Mouse (Mus musculus): ENCODE results near the gene Asah2. TPM values are rescaled to one million over a fixed set of nuclear protein-coding genes. Genes with fewer than 3 reads are reported as not detected.

Gene Asah2
- total and polyA plus RNA-seq, 3 experiments, result 0.38 to 0.73 (median 0.63) TPM

GRCm38 (mm10) chr19:32106750-32107149 is 1.3 kb downstream of the Asah2 start:
- dilution Hi-C loops (cut with MboI; ENCODE audit: extremely low pct_ligation_motif_present, extremely low pct_unique_long_range_greater_than_20kb, low sequenced_read_pairs), result no loop called here

DNA sequence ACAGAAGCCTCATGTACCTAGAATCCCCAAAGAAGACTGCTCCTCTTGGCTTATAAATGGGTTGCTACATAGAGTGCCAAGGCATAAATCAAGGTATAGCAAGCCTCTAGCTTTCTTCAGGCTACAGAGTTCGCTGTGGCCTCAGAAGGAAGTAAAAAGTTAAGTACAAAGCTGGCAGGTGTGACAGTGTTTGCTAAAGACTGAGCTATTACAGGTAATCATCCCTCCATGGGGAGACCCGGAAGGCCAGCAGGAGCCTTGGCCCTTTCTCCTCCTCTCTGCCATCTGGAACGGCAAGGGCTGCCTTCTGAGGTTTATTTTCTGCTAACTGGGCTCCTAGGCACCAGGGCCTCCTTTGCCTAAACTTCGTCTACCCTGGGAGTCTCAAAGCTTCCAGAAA is 3.8 kb downstream of the Asah2 start:
- TF ChIP-seq KAT2A (IDR thresholded peaks at IDR 0.05; ENCODE audit: insufficient replicate concordance, low read length) (no peak), TCF12 (IDR thresholded peaks at IDR 0.05; ENCODE audit: low read depth, low read length) (no peak), MAFK (IDR thresholded peaks at IDR 0.05; ENCODE audit: insufficient replicate concordance, low read length) (no peak), MYC (IDR thresholded peaks at IDR 0.05; ENCODE audit: low read depth, low read length) (no peak), CHD1 (IDR thresholded peaks at IDR 0.05; ENCODE audit: low read depth, low read length) (no peak), NRF1 (IDR thresholded peaks at IDR 0.05; ENCODE audit: low read depth, low read length) (no peak), BHLHE40 (IDR thresholded peaks at IDR 0.05; ENCODE audit: low read depth, low read length) (no peak), RCOR1 (conservative IDR thresholded peaks at IDR 0.05; ENCODE audit: low read depth, low read length) (no peak), POLR2AphosphoS2 (IDR thresholded peaks at IDR 0.05; ENCODE audit: low read depth, low read length) (no peak), E2F4 (IDR thresholded peaks at IDR 0.05; ENCODE audit: insufficient replicate concordance, low read depth, low read length) (no peak), MEF2A (IDR thresholded peaks at IDR 0.05; ENCODE audit: borderline replicate concordance, low read depth, low read length) (no peak), CHD2 (IDR thresholded peaks at IDR 0.05; ENCODE audit: low read length) (no peak), RAD21 (IDR thresholded peaks at IDR 0.05; ENCODE audit: low read depth, low read length) (no peak), ZNF384 (IDR thresholded peaks at IDR 0.05; ENCODE audit: low read depth, low read length) (no peak), SIN3A (IDR thresholded peaks at IDR 0.05; ENCODE audit: low read length) (no peak), POLR2A (IDR thresholded peaks at IDR 0.05; ENCODE audit: low read depth, low read length) (no peak), HCFC1 (IDR thresholded peaks at IDR 0.05; ENCODE audit: low read depth, low read length) (no peak), NELFE (IDR thresholded peaks at IDR 0.05; ENCODE audit: low read depth, low read length) (no peak)
- Histone ChIP-seq H3K4me3 (replicated peaks in 1 of 3; ENCODE audit: low read depth in 2 of 3, low read length in 2 of 3, poor library complexity in 1 of 3) (no peak overlapping the region), H3K79me2 (replicated peaks; ENCODE audit: control insufficient read depth, extremely low read depth, insufficient read depth, poor library complexity, severe bottlenecking) (no peaks in the 10 kb centered on the region), H3K9ac (ENCODE audit: insufficient read depth, low read depth) (no peak overlapping the region), H3K27ac (ENCODE audit: insufficient read depth, low read depth) (no peak overlapping the region), H3K9me3 (replicated peaks; ENCODE audit: low read length) (no peaks in the 10 kb centered on the region), H3K27me3 (replicated peaks) (no peaks in the 10 kb centered on the region), H3K4me2 (ENCODE audit: insufficient read depth, low read depth, poor library complexity, severe bottlenecking) (no peak overlapping the region), H3K4me1 (ENCODE audit: control insufficient read depth in 1 of 2, insufficient read depth in 2 of 2) (no peaks in the 10 kb centered on the region), H3K36me3 (replicated peaks in 1 of 2; ENCODE audit: control insufficient read depth in 1 of 2, insufficient read depth in 1 of 2, low read length in 1 of 2) (no peaks in the 10 kb centered on the region)
- in situ Hi-C loops (cut with MboI; ENCODE audit: low pct_ligation_motif_present, low pct_unique_long_range_greater_than_20kb, low sequenced_read_pairs) (no loop called here), dilution Hi-C loops (cut with MboI; ENCODE audit: extremely low pct_ligation_motif_present, extremely low pct_unique_long_range_greater_than_20kb, low sequenced_read_pairs) (no loop called here)
- no peak for DNase-seq (ENCODE audit: extremely low read depth)

More at GRCm38 (mm10) chr19:32106750-32107149, 1.3 kb downstream of the Asah2 start:
- H3K79me2 ChIP-seq (replicated peaks; ENCODE audit: control insufficient read depth, extremely low read depth, insufficient read depth, poor library complexity, severe bottlenecking), result no peaks in the 10 kb centered on the region
- H3K27ac ChIP-seq (ENCODE audit: insufficient read depth, low read depth), result no peak overlapping the region
- peaks cover 0 to 6% of the 10 kb centered on the region in 2 experiments; a peak in 3 of 4 replicates for H3K4me1 ChIP-seq (ENCODE audit: control insufficient read depth in 1 of 2, insufficient read depth in 2 of 2)
- H3K27me3 ChIP-seq (replicated peaks), result no peaks in the 10 kb centered on the region
- H3K9ac ChIP-seq (ENCODE audit: insufficient read depth, low read depth), result no peak overlapping the region
- no peak overlapping the region for H3K4me3 ChIP-seq (replicated peaks in 1 of 3; ENCODE audit: low read depth in 2 of 3, low read length in 2 of 3, poor library complexity in 1 of 3)
- no peak overlapping the region for H3K4me2 ChIP-seq (ENCODE audit: insufficient read depth, low read depth, poor library complexity, severe bottlenecking)
- in situ Hi-C loops (cut with MboI; ENCODE audit: low pct_ligation_motif_present, low pct_unique_long_range_greater_than_20kb, low sequenced_read_pairs), result no loop called here
- H3K36me3 ChIP-seq (replicated peaks in 1 of 2; ENCODE audit: control insufficient read depth in 1 of 2, insufficient read depth in 1 of 2, low read length in 1 of 2), result no peaks in the 10 kb centered on the region
- H3K9me3 ChIP-seq (replicated peaks; ENCODE audit: low read length), result no peaks in the 10 kb centered on the region
- DNase-seq (ENCODE audit: extremely low read depth), result no peak
- TF ChIP-seq BHLHE40 (IDR thresholded peaks at IDR 0.05; ENCODE audit: low read depth, low read length) (no peak), MYC (IDR thresholded peaks at IDR 0.05; ENCODE audit: low read depth, low read length) (no peak), ZMIZ1 (IDR thresholded peaks at IDR 0.05; ENCODE audit: low read depth, low read length) (no peak)

Measured in CH12.LX (cell line).